Mouse (Mus musculus): ENCODE data around the gene Tmod3.

DNA sequence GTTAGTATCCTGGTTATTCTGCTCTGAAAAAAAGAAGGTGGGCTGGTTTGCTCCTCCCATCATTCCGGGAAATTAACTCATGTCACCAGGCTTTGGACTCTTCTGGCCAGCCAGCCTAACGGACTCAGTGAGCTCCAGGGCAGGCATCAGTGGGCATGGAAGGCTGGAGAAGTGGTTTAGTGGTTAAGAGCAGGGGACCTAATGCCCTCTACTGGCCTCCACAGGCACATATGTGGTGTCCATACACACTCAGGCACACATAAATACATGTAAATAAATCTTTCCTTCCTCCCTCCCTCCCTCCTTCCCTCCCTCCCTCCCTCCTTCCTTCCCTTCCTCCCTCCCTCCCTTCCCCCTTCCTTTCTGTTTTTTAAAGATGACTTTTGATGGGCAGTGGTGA, 3.7 kb upstream of the Tmod3 start:
- TF ChIP-seq CTCF (IDR thresholded peaks at IDR 0.05; ENCODE audit: control insufficient read depth, insufficient read depth, insufficient read length) (no peak), CEBPB (IDR thresholded peaks at IDR 0.05; ENCODE audit: low read depth) (no peak), FOSL1 (IDR thresholded peaks at IDR 0.05; ENCODE audit: insufficient read depth, low read length, poor library complexity, severe bottlenecking) (no peak), USF1 (IDR thresholded peaks at IDR 0.05; ENCODE audit: low read depth) (no peak)

Measured in C2C12 (cell line).